Mouse (Mus musculus): ENCODE results near the gene Mfap2.

DNA sequence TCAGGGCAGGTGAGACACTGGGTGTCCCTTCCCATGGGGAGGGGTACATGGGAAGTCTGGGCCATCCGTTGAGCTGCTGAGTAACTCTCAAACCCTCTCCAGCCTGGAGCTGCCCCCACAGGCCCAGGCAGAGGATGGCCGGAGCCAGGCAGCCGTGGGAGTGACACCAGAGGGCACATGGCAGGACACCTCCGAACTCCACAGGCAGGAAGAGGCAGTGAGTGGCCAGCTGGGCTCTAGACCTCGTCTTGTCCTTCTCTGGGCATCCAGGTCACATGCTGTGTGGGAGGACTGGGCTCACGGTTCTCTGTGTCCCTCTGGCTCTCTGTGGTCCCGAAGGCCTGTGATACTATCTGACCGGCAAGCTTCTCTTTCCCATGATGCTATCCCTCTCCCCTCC lies 16.4 kb upstream of the Mfap2 start:
- TF ChIP-seq CTCF (IDR thresholded peaks at IDR 0.05; ENCODE audit: low read depth) (no peak), EP300 (IDR thresholded peaks at IDR 0.05; ENCODE audit: low read depth) (no peak)
